Mouse (Mus musculus) liver, adult (tissue): ENCODE data around the gene Tmem233.

Experiments
- GATA4 ChIP-seq: IDR thresholded peaks from 2 replicates; pipeline ENCODE4 v1.6.1; 2014; ENCODE audit warnings: mild to moderate bottlenecking, low read length; ENCODE audit not compliant: insufficient replicate concordance

Tmem233 gene

GRCm38 (mm10) chr5:116042241-116042640, 40.8 kb downstream of the Tmem233 start:
- no peak for TF ChIP-seq GATA4

DNA sequence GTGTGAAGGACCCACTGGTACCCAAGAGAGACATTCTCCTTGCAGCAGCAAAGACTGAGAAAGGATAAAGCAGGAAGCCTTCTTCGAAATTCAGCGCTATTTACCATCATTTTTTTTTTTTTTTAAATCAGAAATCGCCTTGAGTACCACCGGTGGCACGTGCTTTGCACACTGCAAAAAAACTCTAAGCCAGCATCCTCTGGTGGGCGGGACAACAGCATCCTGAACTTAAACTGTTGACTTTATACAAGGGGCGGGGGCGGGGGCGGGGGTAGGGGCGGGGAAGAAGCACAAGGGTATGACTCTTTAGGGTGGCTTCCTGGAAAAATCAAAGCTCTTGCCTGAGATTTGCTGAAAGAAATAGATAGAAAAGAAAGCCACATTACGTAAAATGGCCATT, 43.3 kb downstream of the Tmem233 start:
- no peak for TF ChIP-seq GATA4

- TF ChIP-seq GATA4 = no peak
Measured at GRCm38 (mm10) chr5:116037731-116038130, 45.3 kb downstream of the Tmem233 start.

- TF ChIP-seq GATA4 = no peak
Measured at GRCm38 (mm10) chr5:116036465-116036864, 46.6 kb downstream of the Tmem233 start.

GRCm38 (mm10) chr5:116031190-116031577, 51.9 kb downstream of the Tmem233 start:
- TF ChIP-seq GATA4 = no peak

GRCm38 (mm10) chr5:116030566-116031189, 52.4 kb downstream of the Tmem233 start:
- TF ChIP-seq GATA4 = no peak

GRCm38 (mm10) chr5:116029071-116029470, 54.0 kb downstream of the Tmem233 start:
- TF ChIP-seq GATA4 = no peak

DNA sequence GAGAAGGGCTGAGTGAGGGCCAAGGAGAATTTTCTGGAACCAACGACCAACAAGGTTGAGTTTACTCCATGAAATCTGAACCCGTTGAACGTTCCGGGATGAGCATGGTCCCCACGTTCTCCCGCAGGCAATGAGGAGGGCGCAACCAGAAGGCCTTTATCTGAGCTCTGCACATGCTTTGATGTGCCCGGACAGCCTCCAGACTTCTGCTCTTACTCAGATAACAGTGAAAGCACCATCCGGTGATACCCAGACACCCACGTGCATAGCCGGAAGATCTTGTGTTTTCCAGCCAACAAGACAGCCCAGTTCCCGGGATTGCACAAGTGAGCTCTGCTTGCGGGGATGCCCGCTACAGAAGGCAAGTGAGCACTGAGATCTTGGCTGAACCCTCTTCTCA, 56.5 kb downstream of the Tmem233 start:
- peak; percentile 72; the same call in 1 of the 2 replicates for TF ChIP-seq GATA4

GRCm38 (mm10) chr5:116026107-116026506, 56.9 kb downstream of the Tmem233 start:
- no peak for TF ChIP-seq GATA4

GRCm38 (mm10) chr5:116024327-116024739, 58.7 kb downstream of the Tmem233 start, which contains the start of gene Prkab1:
TSS of gene Prkab1 (minus strand) at chr5:116024508.
- TF ChIP-seq GATA4 = no peak; the same call in 1 of the 2 replicates

GRCm38 (mm10) chr5:116023821-116024284, 59.2 kb downstream of the Tmem233 start:
- no peak for TF ChIP-seq GATA4

DNA sequence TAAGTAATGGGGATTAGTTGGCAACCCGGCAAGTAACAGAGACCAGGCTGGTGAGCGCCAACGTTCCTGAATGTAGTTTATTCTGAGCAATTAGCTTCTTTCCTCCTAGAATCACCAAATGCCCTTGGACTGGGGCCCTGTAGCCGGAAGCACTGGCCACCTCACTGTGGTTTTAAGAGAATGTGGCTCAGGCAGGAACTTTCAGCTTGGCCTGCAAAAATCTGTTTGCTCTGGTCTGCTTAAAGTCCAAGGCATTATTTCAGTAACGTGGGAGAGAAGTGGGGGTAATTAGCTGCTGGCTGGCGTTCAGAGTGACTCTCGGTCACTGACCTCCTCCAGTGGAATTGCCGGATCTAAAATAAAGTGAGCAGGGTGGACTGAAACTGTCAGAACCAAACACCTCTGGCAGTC, 59.8 kb downstream of the Tmem233 start:
- TF ChIP-seq GATA4 = no peak

DNA sequence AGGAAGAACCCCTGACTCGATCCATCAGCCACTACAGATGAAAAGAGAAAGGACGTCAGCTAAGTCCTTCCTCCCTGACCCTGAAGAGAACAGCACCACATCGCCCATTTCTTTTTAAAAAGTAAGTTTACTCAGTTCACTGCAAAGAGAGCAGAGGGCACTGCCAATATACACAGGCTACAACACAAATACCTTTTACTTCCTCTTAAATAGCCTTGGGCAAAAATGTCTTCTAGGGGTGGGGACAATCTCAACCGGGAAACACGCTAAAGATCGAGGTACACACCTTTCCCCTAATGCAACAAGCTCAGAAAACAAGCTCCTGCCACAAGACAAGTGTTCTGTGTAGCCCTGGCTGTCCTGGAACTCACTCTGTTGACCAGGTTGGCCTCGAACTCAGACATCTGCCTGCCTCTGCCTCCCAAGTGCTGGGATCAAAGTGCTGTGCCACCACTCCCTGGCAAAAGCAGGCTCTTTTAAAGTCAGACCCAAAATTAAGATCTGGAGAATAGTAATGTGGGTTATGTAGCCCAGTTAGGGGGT, 60.3 kb downstream of the Tmem233 start:
- no peak for TF ChIP-seq GATA4

DNA sequence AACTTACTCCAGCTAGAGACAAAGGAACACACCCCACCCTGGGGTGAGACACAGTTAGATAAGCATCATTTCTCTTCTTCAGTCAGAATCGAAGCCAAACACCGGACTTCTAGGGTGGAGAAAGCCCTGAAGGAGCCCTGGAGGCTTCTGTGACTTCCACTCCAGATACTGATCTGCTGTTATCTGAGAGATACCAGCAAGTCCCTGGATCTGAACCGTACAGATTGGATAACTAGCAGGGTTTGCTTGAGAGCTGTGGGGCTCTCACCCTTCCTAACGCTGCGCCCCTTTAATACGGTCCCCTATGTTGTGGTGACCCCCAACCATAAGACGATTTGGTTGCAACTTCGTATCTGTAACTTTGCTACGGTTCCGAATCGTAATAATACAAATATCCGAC, 60.9 kb downstream of the Tmem233 start:
- no peak for TF ChIP-seq GATA4

DNA sequence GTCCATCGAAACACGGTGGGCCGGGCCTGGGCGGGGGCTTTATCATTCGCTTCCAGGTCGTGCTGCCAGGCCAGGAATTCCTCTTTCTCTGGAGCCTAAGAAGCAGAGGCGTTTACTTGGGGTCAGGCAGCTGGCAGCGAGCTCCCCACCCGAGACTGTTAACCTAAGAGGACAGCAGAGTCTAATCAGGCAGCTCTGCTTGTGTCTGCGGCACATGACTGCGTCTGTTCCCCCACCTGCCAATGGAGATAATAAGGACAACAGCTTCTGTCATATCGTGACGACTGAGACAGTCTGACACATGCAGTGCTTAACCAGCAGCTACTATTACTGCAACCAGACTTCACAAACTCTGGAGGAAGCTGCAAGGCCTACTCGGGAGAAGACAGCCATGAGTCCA, 61.5 kb downstream of the Tmem233 start:
- TF ChIP-seq GATA4 = no peak

GRCm38 (mm10) chr5:116019371-116019770, 63.7 kb downstream of the Tmem233 start:
- TF ChIP-seq GATA4 = no peak

- no peak for TF ChIP-seq GATA4
Measured at GRCm38 (mm10) chr5:116018784-116019183, 64.3 kb downstream of the Tmem233 start.
